Mouse (Mus musculus): ENCODE measurements around the gene Bmpr1b. TPM values are rescaled to one million over a fixed set of nuclear protein-coding genes. Genes with fewer than 3 reads are reported as not detected.

The Bmpr1b gene
- total RNA-seq, 2 experiments from 2014 or later, result 15.4 to 17.4 TPM

- no peak for DNase-seq (ENCODE audit: low spot score in 2 of 2)
- intact Hi-C loops (cut with DNase I), result no loop called here
These were observed 245.8 kb downstream of the Bmpr1b start for GRCm38 (mm10) chr3:141923442-141923841.

DNA sequence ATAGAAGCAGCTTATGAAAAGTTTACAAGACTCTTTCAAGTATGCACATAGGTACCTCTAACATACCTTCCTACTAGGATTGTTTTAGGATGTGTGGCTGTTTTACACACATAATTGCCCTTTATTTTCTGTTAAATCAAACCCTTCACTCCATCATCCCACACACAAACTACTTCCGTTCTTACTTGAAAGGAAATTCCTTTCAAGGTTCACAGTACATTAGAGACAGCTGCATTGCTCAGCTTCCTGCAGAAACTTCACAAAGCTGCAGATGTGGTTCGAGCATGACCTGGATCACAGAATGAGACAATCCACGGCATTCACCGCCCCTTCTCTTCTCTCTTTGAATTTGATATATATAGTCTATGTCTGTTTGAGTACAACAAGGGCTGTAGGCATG lies 248.1 kb downstream of the Bmpr1b start:
- intact Hi-C loops (cut with DNase I), result no loop called here
- DNase-seq (ENCODE audit: low spot score in 2 of 2), result no peak

GRCm38 (mm10) chr3:141919661-141920060 lies 249.6 kb downstream of the Bmpr1b start:
- intact Hi-C loops (cut with DNase I), result no loop called here
- DNase-seq (ENCODE audit: low spot score in 2 of 2), result no peak

DNA sequence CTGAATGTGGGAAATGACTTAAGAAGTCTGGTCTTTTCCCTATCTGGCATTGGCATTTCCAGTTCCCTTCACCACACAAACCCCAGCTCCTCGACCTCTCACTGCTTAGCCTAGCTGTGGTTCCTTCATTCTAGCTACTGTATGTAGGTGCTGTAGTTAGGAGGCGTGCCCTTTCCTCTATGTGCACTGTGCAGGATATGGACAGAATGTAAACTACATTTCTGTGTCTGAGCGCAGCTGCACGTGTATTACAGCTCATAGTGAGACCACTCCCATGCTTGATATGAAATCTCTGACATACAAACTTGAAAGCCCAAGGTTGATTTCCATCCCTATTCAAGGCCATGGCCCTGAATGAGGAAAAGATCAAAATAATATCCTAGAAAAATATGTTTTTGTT lies 252.1 kb downstream of the Bmpr1b start:
- intact Hi-C loops (cut with DNase I), result no loop called here
- DNase-seq (ENCODE audit: low spot score in 2 of 2), result no peak

DNA sequence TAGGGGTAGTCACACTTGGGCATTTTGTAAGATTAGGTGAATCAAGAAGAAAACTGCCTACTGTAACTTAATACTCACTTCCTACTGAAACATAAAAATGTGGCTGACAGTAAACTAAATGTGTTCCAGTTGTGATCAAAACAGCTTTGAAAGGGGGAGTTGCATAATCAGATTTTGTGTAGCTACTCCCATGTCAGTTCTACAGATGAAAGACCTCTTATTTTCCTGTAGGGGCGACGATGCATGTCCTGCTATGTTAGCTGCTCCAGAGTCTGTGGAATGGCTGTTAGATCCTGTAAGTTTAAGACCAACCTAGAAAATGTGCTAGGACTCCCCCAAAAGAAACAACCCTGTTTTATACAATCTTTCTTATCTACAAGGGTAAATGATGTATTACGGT lies 253.2 kb downstream of the Bmpr1b start:
- intact Hi-C loops (cut with DNase I), result no loop called here
- no peak for DNase-seq (ENCODE audit: low spot score in 2 of 2)

- intact Hi-C loops (cut with DNase I), result no loop called here
- no peak for DNase-seq (ENCODE audit: low spot score in 2 of 2)
These were observed 254.6 kb downstream of the Bmpr1b start for GRCm38 (mm10) chr3:141914588-141914987.

GRCm38 (mm10) chr3:141909136-141909535 lies 260.1 kb downstream of the Bmpr1b start:
- DNase-seq (ENCODE audit: low spot score in 2 of 2), result no peak
- intact Hi-C loops (cut with DNase I), result no loop called here

DNA sequence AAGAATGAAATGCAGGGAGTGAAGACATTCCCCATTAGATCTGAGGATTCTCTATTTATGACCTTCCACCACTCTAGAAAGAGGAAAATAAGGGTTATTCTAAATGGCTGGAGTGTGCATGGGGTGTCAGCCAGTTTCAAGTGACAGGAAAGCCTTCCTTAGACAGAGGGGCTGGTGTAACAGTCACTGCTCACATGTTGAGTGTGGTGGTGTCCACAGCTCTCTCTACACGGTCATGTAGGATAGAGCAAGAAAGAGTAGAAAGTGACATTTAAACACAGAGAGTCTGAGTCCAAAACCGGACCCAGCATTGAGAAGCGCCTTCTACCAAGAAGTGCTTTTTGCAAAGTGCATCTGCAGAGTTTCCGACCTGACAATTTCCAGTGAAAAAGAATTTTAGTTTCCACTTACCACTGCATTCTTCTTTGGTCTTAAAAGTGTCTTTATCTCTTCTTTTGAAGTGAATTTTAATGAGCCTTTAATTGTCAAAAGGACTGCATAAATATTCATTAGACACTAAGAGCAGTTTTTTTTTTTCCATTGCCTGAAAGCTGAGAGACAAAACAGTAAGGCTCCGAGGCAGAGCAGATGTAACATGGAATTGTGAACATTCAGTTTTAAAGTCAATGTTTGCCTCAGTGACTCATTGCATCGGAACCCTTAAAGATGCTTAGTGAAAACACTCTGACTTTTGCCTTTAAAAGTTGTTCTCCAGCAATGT lies 263.2 kb downstream of the Bmpr1b start:
- intact Hi-C loops (cut with DNase I), result no loop called here

GRCm38 (mm10) chr3:141900361-141900760 lies 268.9 kb downstream of the Bmpr1b start:
- no peak for DNase-seq (ENCODE audit: low spot score in 2 of 2)
- intact Hi-C loops (cut with DNase I), result no loop called here

More for the DNA sequence above, 263.2 kb downstream of the Bmpr1b start:
- DNase-seq (ENCODE audit: low spot score in 2 of 2), result no peak

DNA sequence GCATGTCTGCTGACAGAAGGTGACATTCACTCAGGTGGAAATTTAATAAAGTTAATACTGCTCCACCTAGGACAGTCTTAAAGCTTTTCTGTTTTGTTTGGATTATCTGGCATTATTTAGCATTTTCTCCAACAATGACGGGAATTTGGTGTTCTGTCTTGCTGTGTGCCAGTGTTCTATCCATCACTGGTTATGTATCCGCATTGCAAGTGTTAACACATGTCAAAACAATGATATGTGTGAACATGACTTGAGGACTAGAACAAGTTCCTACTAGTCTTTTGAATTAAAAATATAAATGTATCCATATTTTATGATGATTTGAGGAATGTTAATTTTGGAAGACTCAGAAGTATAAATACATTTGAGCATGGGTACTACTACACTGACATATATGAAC lies 269.7 kb downstream of the Bmpr1b start:
- DNase-seq (ENCODE audit: low spot score in 2 of 2), result no peak
- intact Hi-C loops (cut with DNase I), result no loop called here

DNA sequence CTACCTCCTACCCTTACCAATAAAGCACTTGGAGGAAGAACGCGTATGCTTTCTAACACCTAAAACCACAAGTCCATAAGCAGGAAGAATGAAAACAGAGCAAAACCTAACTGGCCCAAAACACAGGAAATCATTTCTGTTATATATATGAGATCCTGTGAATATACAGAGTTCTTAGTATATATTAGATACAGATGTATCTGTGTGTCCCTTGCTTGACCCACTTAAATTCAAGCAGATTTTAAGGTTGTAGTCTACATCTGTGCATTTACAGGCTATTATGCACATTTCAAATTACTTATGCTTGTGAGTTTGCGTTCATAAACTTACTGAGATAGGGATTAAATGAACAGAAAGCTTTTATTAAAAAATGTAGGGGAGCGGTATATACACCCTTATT lies 271.5 kb downstream of the Bmpr1b start:
- intact Hi-C loops (cut with DNase I), result no loop called here

GRCm38 (mm10) chr3:141896870-141897554 lies 272.2 kb downstream of the Bmpr1b start:
- intact Hi-C loops (cut with DNase I), result no loop called here
- DNase-seq (ENCODE audit: low spot score in 2 of 2), result no peak

More for the DNA sequence above, 271.5 kb downstream of the Bmpr1b start:
- no peak for DNase-seq (ENCODE audit: low spot score in 2 of 2)

DNA sequence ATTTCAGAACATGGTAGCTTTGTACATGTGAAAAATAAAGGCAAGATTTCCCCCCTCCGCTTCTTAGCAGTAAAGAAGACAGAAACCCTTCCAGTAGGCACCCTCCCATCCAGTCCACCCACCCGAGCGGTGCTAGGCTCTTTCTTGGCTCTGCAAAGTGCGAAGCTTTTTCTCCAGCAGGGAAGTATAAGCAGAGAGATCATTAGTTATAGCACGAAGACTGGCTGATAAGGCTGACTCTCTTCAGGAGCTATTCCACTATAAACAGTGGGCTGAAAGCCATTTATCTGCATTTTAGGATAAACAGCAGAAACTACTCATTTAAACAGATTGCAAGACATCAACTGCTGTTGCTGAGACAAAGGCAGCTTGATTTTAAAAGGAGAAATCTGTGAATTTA lies 274.1 kb downstream of the Bmpr1b start:
- intact Hi-C loops (cut with DNase I), result no loop called here
- peak; percentile 11 to 13 for DNase-seq (ENCODE audit: low spot score in 2 of 2)

DNA sequence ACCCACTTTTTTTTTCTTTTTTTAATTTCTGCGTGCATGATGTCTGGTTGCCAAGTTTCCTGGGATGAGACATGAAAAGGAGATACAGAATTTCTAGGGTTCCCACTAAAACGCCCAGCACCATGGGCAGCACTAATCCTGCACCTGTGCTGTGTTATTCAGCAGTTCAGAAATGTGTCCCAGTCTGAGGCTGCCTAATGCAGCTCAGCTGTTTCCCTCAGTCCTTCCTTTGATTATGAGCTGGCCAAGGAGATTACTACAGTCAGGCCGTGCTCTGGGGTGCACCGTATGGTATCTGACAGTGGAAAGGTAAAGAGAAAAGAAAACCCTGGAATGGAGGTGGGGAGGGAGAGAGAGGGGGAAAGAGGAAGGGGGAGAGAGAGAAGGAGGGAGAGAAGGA lies 278.6 kb downstream of the Bmpr1b start:
- no peak for DNase-seq (ENCODE audit: low spot score in 2 of 2)
- intact Hi-C loops (cut with DNase I), result no loop called here

DNA sequence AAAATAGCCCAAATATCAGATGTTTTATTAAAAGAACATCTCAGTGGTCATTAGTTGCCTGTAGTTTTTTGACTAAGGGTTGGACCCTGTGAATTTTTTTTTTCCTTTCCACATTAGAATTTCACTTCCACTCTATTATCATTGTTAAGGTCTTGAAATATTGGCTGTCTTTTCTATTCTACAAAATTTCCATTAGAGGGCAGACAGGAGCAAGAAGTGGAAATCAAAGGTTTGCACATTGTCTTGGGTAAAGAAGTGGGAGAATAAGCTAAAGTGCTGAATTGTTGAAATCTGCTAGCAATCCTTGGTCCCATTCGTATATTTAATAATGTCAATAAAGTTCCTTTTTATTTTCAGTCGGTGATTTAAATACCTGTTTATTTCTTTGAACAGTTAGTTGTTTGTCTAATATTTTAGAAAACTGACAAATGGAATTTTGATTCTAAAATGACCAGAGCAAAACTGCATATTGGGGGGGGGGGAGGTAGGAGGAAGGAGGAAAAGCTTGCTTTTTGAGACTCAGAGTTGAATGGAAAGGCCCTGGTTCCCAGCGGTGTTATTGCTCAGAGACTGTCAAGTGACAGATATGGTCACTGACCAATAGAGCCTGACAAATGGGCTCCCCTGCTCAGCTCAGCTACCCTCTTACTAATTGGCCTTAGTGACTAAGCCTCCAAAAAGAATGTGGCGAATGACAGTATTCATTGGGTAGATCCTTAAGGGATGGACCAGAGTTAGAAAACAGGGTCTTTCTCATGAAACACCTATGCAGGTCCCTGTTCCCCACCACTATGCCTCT lies 281.6 kb downstream of the Bmpr1b start:
- intact Hi-C loops (cut with DNase I), result loop anchor here (2.0 to 5.0 kb wide), 3 partner anchors 145 to 387 kb away; partner anchors contain the start of gene Bmpr1b
- no peak for DNase-seq (ENCODE audit: low spot score in 2 of 2)

DNA sequence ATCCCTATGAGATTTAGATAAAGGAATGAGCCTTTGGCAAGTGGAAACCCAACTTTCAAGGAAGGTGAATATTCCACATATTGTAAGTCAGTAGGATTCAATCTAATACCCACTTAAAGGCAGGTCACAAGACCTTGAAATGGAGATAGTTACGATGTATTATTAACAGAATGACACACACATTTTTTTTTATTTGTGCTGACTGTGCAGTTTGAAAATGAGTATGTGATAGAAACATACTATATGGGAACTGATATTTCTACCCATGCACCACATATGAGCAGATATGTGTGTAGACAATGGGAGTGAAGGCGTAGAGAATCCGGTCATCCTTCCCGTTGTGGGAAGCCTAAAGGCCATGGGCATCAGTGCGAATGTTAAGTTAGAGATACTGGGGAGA lies 285.0 kb downstream of the Bmpr1b start:
- DNase-seq (ENCODE audit: low spot score in 2 of 2), result no peak
- intact Hi-C loops (cut with DNase I), result no loop called here

DNA sequence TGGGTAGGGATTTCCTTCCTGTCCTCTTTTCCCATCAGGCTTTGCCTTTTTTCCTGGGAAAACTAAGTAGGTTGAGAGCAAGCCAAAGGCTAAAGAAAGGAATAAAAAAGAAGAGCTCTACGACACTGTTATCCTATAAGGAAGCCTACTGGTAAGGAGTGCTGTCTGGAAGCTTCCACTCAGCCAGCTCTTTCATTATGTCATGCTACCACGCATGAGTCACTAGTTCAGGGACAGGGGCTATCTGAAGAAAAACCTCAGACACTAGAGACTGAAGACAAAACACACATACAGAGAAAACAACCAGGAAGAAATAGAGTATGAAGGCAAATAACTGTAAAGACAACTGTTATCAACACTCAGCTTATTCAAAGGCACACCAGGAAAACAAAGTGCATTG lies 286.7 kb downstream of the Bmpr1b start:
- intact Hi-C loops (cut with DNase I), result no loop called here
- no peak for DNase-seq (ENCODE audit: low spot score in 2 of 2)

DNA sequence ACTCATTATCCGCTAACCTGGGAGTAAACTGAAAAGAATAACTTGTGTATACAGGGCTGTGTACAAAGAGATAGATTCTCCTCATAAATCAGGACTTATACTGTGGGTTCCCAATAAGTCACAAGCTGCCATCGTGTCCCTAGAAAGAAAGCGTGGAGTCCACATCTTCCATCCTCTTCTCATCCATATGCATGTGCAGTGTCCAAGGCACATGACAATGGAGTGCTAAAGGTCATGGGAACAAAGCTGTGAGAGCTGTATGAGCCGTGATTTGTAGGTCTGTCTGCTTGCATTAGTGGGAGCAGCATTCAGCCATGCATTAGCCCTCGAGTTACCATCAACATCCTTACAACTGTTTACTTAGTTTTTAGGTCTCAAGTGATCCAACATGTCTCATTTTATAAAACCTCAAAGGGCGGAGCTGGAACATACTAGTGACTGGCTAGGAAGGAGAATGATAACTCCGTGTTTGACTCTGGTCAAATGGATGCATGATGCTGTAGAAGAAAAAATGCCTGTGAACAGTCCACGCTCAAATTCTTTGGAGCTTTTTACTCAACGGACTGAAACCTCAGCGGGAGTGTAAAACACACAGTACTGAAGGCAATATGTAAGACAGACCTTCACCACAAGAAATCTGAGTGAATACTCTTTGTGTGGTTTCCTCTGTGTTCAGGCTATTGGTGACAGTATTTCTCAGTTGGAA lies 296.7 kb downstream of the Bmpr1b start:
- intact Hi-C loops (cut with DNase I), result no loop called here
- no peak for DNase-seq (ENCODE audit: low spot score in 2 of 2)

- intact Hi-C loops (cut with DNase I), result no loop called here
- no peak for DNase-seq (ENCODE audit: low spot score in 2 of 2)
These were observed 297.4 kb downstream of the Bmpr1b start for GRCm38 (mm10) chr3:141871805-141872204.

Measured in left cerebral cortex, postnatal 36 days (tissue).